Mouse (Mus musculus) heart, postnatal 14 days (tissue): Measurements from ENCODE around the gene Npas2. TPM values are rescaled to one million over a fixed set of nuclear protein-coding genes. Genes with fewer than 3 reads are reported as not detected.

Experiments used
- DNase-seq, 2 experiments: peaks; one replicate each; pipeline ENCODE4 v3.0.0; 2021 to 2022
- intact Hi-C: fragments of 180-260 bp; cut with DNase I; formaldehyde crosslinking; loops from one replicate; pipeline ENCODE4 v1.15.1; 2025
- microRNA-seq, 2 experiments: library from miRNA; unstranded; fragments of <30 nt; microRNA quantifications; one replicate each; pipeline ENCODE4 v1.2.0; 2021 to 2022
- total RNA-seq, 2 experiments: library from RNA; stranded (reverse); gene quantifications; 2 replicates each; pipeline ENCODE4 v1.2.3; 2021

Npas2 gene
- total RNA-seq, 2 experiments from 2014 or later, result 6.6 to 7.9 TPM

DNA sequence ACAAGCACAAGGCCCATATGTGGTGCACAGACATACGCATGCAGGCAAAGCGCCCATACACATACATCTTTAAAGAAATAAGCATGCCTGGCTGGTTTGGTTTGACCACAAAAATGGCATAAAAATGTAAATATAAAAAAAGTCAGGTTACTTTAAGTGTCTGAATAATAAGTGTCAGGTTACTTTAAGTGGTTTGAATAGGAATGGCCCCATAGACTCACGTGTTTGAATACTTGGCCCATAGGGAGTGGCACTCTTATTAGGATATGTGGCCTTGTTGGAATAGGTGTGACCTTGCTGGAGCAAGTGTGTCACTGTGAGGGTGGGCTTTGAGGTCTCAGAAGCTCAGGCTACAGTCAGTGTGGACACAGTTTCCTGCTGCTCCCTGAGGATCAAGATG is 201.1 kb downstream of the Npas2 start:
- no peak for DNase-seq
- intact Hi-C loops, result loop anchor here (5.0 kb wide), 2 partner anchors 83 to 108 kb away; partner anchors contain the start of gene Tbc1d8

DNA sequence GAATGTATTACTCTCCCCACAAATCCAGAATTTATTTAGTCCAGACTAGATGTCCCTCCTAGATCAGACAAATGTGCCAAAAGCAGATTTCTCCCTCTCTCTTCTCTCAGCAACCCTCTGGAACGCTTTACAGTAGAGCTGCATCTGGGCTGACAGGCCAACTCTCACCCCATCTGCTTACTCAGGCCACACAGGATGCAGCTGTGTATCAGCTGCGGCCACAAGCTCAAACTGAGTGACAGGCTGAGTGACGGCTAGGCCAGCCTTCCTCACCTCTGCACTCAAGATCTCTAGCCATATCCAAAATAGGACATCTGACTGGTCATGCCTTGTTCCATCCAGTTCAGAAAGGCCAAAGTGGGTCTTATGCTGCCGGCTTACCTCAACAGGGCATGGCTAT is 202.8 kb downstream of the Npas2 start:
- intact Hi-C loops, result no loop called here
- peak in 1 of 2 experiments; percentile 32 for DNase-seq

DNA sequence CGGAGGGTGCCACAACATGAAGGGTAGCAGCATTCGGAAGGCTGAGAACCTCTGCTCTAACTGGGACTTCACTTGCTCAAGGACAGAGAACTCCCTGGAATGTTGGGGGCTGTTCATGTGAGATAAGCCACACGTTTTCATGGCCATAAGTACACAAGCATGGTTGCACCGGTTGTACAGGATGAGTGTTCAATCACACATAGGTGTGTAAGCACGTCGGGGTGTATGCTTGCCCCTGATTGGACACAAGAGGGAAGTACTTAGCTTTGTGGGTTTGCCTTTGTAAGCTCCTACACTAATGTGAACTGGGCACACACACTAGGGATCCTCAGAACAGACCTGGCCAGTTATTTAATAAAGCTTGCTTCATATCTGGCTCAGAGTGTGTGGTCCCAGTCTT is 204.8 kb downstream of the Npas2 start:
- no peak for DNase-seq
- intact Hi-C loops, result no loop called here

DNA sequence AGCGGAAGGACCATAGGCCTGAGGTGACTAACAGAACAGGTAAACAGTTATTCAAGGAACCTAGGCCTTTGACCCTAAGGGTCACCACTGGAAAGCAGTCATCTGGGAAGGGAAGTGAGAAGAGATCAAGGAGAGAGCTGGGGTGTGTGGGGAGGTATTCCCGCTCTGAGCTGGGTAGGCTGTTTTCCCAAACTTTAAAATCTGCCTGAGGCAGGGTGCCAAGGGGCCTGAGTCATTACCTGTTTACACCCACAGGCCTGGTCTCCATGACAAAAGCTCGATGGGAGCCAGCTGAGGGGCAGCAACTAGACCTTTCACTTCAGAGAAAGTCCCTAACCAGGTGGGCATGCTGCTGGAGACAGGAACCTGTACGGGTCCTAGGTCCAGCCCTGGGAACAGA is 205.7 kb downstream of the Npas2 start:
- peak; percentile 26 to 31 for DNase-seq
- intact Hi-C loops, result no loop called here

DNA sequence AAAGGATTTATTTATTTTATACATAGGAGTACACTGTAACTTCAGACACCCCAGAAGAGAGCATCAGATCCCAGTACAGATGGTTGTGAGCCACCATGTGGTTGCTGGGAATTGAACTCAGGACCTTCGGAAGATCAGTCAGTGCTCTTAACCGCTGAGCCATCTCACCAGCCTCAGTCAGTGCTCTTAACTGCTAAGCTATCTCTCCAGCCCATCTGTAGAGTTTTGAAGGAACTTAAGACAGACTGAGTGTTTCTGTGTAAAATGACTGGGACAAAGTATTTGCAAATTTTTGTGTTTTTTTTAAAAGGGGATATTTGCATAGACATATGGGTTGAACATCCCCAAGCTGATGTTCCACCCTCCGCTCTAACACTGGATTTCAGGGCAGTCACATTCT is 206.6 kb downstream of the Npas2 start:
- intact Hi-C loops, result no loop called here
- DNase-seq, result no peak

DNA sequence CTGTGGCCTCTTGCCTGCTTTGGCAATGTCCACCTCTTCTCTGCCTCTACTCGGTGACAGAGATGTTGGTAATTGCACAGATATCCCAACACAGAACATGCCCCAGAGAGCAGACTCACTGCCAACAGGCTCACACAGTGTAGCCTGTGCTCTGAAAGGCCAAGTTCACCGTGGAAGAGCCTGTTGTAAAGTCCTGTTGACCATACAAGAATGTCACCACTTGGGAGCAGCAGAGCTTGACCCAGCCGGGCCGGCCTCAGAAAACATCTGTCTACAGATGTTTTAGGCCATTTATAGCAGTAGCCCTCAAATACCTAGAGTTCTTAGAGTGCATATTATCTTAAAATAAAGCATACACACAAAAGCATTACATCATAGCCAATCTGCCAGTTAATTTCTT is 213.6 kb downstream of the Npas2 start:
- DNase-seq, result peak; percentile 27 to 51
- intact Hi-C loops, result no loop called here

DNA sequence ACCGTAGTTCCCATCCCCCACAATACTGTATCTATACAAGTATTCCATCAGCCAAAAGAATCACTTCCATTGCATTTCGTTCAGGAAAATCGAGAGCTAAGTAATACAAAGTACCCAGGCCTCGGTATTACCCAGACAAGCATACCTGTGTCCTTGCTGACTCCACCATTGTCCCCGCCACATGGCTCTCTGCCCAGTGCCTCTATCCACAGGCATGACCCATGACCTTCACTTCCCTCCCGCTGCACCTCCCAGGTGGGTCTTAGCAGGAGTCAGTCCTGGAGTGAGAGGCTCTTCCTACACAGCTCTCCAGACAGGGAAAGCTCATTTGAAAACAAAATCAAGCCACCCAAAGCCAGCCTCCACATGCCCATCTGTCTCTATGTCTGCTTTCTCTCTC is 214.6 kb downstream of the Npas2 start:
- no peak for DNase-seq
- intact Hi-C loops, result no loop called here

DNA sequence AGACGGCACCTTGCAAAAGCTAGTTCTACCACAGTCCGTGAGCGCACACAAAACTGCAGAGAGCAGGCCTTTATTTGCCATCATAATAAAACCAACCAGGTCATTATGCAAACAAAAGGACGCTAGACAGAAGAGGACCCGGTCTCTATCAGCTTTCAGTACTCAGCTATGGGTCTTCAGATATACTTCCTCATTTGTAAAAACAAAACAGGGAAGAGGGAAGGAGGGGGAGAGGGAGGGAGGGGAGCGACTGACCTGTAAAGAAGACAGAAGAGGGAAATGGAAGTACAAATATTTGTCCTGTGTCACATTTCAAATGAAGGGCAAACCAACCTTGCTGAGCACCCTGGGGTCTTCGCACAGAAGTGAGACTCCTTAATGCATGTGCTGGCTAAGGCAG is 215.1 kb downstream of the Npas2 start:
- intact Hi-C loops, result no loop called here
- no peak for DNase-seq

DNA sequence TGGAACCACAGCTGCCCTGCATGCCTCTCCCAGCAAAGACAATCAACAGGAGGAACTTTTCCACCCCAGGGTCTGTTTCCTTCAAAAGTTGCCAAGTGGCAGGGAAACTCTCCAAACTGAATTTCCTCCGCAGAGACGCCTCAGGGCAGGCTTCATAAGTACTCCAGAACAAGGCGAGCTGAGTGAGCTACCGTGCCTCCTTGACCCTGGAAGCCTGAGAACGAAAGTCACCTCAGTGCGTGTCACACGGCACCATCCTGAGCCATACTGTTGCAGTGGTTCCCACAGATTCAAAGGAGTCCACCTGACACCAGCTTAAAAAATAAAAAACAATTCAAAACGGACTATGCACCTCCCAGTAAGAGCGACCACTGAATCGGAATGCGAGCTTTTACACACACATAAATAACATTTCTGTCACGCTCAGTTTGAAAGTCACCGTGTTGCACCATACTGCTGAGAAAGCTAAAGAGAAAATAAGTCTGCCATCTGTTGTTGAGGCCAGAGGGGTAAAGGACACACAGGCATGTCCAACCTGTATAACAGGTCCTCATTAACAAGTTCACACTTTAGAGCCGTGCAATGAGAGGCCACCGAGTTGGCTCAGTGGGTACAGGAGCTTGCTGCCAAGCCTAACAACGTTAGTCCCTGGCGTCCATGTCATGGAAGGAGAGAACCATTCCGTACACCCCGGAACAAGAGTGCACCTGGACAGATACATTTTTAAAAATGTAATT is 216.7 kb downstream of the Npas2 start:
- intact Hi-C loops, result no loop called here
- no peak for DNase-seq

Small RNA genes within 50 kb of the gene (microRNA-seq; reads per million reads assigned to microRNA genes)
- 0 reads per million in 2 experiments for gene Mir6349

Other genes with a start within 250 kb of the Npas2 start
- gene Pdcl3, start 208.1 kb upstream of the Npas2 start, total RNA-seq, result 10 to 100 TPM; 60.0 to 74.5 TPM
- 100 to 1,000 TPM; 494 to 584 TPM for gene Rpl31, start 174.1 kb downstream of the Npas2 start, total RNA-seq